Mouse (Mus musculus) megakaryocyte, embryonic 14.5 days (primary cell): ENCODE results near the gene Pde12.

Experiments used
- FLI1 ChIP-seq: IDR thresholded peaks from 2 replicates; pipeline ENCODE4 v1.6.1; 2012; ENCODE audit warnings: low read length, inconsistent platforms, mixed read lengths
- GATA1 ChIP-seq: IDR thresholded peaks from 3 replicates; pipeline ENCODE4 v1.6.1; 2012; ENCODE audit warnings: mixed read lengths, low read length, inconsistent platforms, borderline replicate concordance

DNA sequence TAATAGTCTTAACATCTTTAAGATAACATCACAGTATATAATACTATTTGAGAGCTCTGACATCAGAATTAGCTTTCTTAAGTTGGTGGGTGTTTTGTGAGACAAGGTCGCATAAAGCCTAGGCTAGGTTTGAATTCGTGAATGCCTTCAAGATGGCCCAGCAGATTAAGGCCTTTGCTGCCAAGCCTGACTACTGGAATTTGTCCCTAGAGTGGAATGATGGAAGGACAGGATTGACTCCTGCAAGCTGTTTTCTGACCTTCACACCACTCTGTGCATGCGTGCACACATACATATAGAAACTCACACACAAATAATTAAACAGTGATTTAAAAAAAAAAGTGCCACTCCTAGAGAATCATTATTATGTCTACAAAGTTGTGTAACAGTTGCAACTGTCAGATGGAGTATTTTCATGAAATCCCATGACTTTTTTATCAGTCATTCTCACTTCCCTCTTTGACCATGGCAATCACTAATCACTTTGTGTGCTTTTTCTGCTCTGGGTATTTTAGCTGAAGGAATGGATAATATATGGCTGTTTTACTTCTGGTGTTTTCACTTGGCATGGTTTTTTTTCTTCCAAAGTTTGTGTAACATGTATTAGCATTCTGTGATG, 26.6 kb downstream of the Pde12 start:
- TF ChIP-seq GATA1 (no peak), FLI1 (no peak)
